22 mouse cellular contexts compared by ENCODE assay signal in the genomic region with DNA sequence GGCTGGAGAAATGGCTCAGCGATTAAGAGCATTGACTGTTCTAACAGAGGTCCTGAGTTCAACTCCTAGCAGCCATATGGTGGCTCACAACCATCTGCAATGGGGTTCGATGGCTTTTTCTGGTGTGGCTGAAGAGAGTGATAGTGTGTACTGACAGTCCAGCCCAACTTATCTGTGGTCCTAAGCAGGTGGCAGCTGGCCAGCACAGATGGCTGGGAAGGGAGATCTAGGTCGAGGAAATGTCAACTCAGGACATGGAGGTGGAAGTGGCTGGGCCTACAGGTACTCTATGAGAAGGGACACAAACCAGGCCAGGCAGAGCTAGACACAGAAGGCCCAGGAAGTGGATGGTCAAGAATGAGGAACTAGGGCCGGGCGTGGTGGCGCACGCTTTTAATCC. TPM values are rescaled to one million over a fixed set of nuclear protein-coding genes. Genes with fewer than 3 reads are reported as not detected.
DNase-seq lines count a peak whose midpoint lies in the region; ATAC-seq and TF ChIP-seq lines count a peak whose summit lies in the region.
"Had no signal": no experiment of that assay in that cellular context is flagged by ENCODE, and none has a peak within 500 bp of the region (broad histone marks: within the 10 kb centered on the region; RNA-seq: fewer than 3 reads in every experiment).

No protein-coding gene starts in this region.

- TF ChIP-seq CTCF in layer of hippocampus, adult 2 months (conservative IDR thresholded peaks at IDR 0.05) = no peak

- H3K27ac ChIP-seq in layer of hippocampus, adult 2 months = no peak overlapping the region
- H3K27ac ChIP-seq: heart, embryonic 15.5 days; limb, embryonic 12.5 days; liver, embryonic 15.5 days; midbrain, embryonic 13.5 days; stomach, embryonic 15.5 days had no signal

- peak; percentile 60 for ATAC-seq in megakaryocyte progenitor cell, adult 5-6 weeks (replicated peaks; ENCODE audit: poor library complexity)
- ATAC-seq: forebrain, embryonic 14.5 days; hindbrain, embryonic 16.5 days; midbrain, embryonic 13.5 days had no signal

- peak; percentile 69 to 76 for DNase-seq in heart, adult 18-20 months
- no peak for DNase-seq in heart, adult 8-10 months (ENCODE audit: low spot score)
- peak; percentile 59 for DNase-seq in spleen, adult 12 weeks (ENCODE audit: low spot score)
- DNase-seq in spleen, postnatal 4 days (ENCODE audit: low spot score in 2 of 2) = no peak
- DNase-seq in cerebellum, postnatal 25 days = peak; percentile 53 to 79
- DNase-seq in layer of hippocampus, adult 2 months (ENCODE audit: low spot score in 2 of 2) = no peak
- no peak for DNase-seq in natural killer cell, adult 2 months (ENCODE audit: low spot score in 2 of 2)
- DNase-seq: adrenal gland, adult 2 months; embryo, embryonic 11 days; kidney, adult 2 months; lung, postnatal 14 days; right cerebral cortex, postnatal 4 days; thymus, postnatal 14 days had no signal

- no peak overlapping the region for H3K4me3 ChIP-seq in layer of hippocampus, adult 2 months
- H3K4me3 ChIP-seq: heart, embryonic 15.5 days; limb, embryonic 12.5 days; liver, embryonic 15.5 days; midbrain, embryonic 13.5 days; myocyte; stomach, embryonic 15.5 days had no signal

RNA-seq across cellular contexts. Expression of a gene that starts 25.4 kb away (rescaled TPM):
- total RNA-seq in heart, adult 18-20 months (2021) = 10 to 100 TPM; 11.0 to 14.5 TPM
- total RNA-seq in heart, adult 8-10 months (2022) = 10 to 100 TPM; 10.7 to 19.1 (median 12.1) TPM
- 0.17 TPM in 1 of 2 replicates, not detected in the other for total RNA-seq in megakaryocyte progenitor cell, adult 5-6 weeks (2015)
- total RNA-seq in megakaryocyte progenitor cell, adult 5-6 weeks (2017) = not detected in 2 replicates
- 10 to 100 TPM in 1 of 2 experiments, 1 to 10 TPM in 1; 9.3 to 10.2 TPM for total RNA-seq in layer of hippocampus, adult 2 months (2021)

RNA-seq across cellular contexts. Expression of a gene that starts 25.5 kb away (rescaled TPM):
- 10 to 100 TPM; 28.6 to 41.4 TPM for total RNA-seq in heart, adult 18-20 months (2021)
- total RNA-seq in heart, adult 8-10 months (2022) = 10 to 100 TPM; 24.1 to 39.8 (median 32.0) TPM
- total RNA-seq in megakaryocyte progenitor cell, adult 5-6 weeks (2015) = 1.5 and 2.0 TPM in 2 replicates
- 5.0 and 7.2 TPM in 2 replicates for total RNA-seq in megakaryocyte progenitor cell, adult 5-6 weeks (2017)
- 10 to 100 TPM; 87.1 to 91.0 TPM for total RNA-seq in layer of hippocampus, adult 2 months (2021)

RNA-seq across cellular contexts. Expression of a gene that starts 40.0 kb away (rescaled TPM):
- 10 to 100 TPM; 20.0 to 21.5 TPM for total RNA-seq in heart, adult 18-20 months (2021)
- 10 to 100 TPM; 15.9 to 18.6 (median 17.0) TPM for total RNA-seq in heart, adult 8-10 months (2022)
- 10.7 and 13.0 TPM in 2 replicates for total RNA-seq in megakaryocyte progenitor cell, adult 5-6 weeks (2015)
- total RNA-seq in megakaryocyte progenitor cell, adult 5-6 weeks (2017) = 21.2 and 27.9 TPM in 2 replicates
- total RNA-seq in layer of hippocampus, adult 2 months (2021) = 10 to 100 TPM; 48.5 to 50.8 TPM

RNA-seq across cellular contexts. Expression of a gene that starts 47.9 kb away (rescaled TPM):
- total RNA-seq in heart, adult 18-20 months (2021) = 10 to 100 TPM; 60.9 to 72.9 TPM
- total RNA-seq in heart, adult 8-10 months (2022) = 10 to 100 TPM; 54.2 to 95.5 (median 77.9) TPM
- 27.7 and 27.9 TPM in 2 replicates for total RNA-seq in megakaryocyte progenitor cell, adult 5-6 weeks (2015)
- total RNA-seq in megakaryocyte progenitor cell, adult 5-6 weeks (2017) = 17.5 and 24.2 TPM in 2 replicates
- 10 to 100 TPM; 77.1 to 80.3 TPM for total RNA-seq in layer of hippocampus, adult 2 months (2021)

RNA-seq across cellular contexts. Expression of a gene that starts 48.0 kb away (rescaled TPM):
- 10 to 100 TPM; 67.5 to 74.8 TPM for total RNA-seq in heart, adult 18-20 months (2021)
- 10 to 100 TPM; 67.2 to 74.7 (median 70.0) TPM for total RNA-seq in heart, adult 8-10 months (2022)
- 38.8 and 39.5 TPM in 2 replicates for total RNA-seq in megakaryocyte progenitor cell, adult 5-6 weeks (2015)
- 44.8 and 45.1 TPM in 2 replicates for total RNA-seq in megakaryocyte progenitor cell, adult 5-6 weeks (2017)
- 100 to 1,000 TPM; 169 to 173 TPM for total RNA-seq in layer of hippocampus, adult 2 months (2021)

Comparison
In these comparisons a context has a peak if more than half of its experiments do, and no peak if none do; other contexts are left out.
1. DNase-seq: peak in heart, adult 18-20 months (2 of 2), spleen, adult 12 weeks (single experiment) and cerebellum, postnatal 25 days (2 of 2); none in heart, adult 8-10 months (single experiment), spleen, postnatal 4 days (0 of 2), layer of hippocampus, adult 2 months (0 of 2) and natural killer cell, adult 2 months (0 of 2).
2. RNA of a gene that starts 25.4 kb away (total RNA-seq): 11.0 to 14.5 TPM in heart, adult 18-20 months, 10.7 to 19.1 TPM in heart, adult 8-10 months and 9.3 to 10.2 TPM in layer of hippocampus, adult 2 months; 0.17 TPM in megakaryocyte progenitor cell, adult 5-6 weeks; every median in the first group is over 4 times any median in the second.